In the genomic region with DNA sequence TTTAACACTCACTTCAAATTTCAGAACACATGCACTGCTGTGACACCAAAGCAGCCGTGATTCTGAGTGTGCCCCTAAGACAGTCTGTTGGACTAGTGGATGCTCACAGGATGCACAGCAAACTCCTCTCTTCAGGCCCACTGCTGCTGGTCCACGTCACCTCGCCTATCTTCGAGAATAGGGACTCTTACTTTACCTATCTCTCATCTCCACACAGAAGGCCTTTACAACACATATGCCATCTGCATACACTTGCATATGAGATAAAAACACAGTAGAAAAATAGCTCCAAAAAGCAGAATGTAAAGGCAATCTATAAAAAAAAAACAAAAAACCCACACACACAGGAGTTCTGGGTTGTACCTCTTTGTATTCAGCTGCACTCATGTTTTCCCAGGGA, we compare ENCODE assay signal across 25 mouse cellular contexts. TPM values are rescaled to one million over a fixed set of nuclear protein-coding genes. Genes with fewer than 3 reads are reported as not detected.
DNase-seq lines count a peak whose midpoint lies in the region; ATAC-seq and TF ChIP-seq lines count a peak whose summit lies in the region.
"Had no signal": no experiment of that assay in that cellular context is flagged by ENCODE, and none has a peak within 500 bp of the region (broad histone marks: within the 10 kb centered on the region; RNA-seq: fewer than 3 reads in every experiment).

No protein-coding gene starts in this region.

- no peak for DNase-seq in MEL (ENCODE audit: low read depth, low spot score)
- peak; percentile 26 for DNase-seq in liver, embryonic 13.5 days
- DNase-seq in frontal cortex, postnatal 14 days (ENCODE audit: low spot score in 2 of 2), result no peak
- DNase-seq in forebrain, embryonic 10.5 days (ENCODE audit: extremely low spot score, low spot score), result no peak
- DNase-seq in c-Kit-positive CD71-positive TER-119-positive erythroid progenitor cells, embryonic 14.5 days (ENCODE audit: low spot score), result no peak
- DNase-seq: adrenal gland, postnatal 25 days; cerebellum, adult 18-20 months; cerebellum, postnatal 10 days; lung, embryonic 14.5 days; lung, postnatal 14 days; right cerebral cortex, postnatal 4 days; thymus, adult 2 months; thymus, postnatal 36 days had no signal

- no peaks in the 10 kb centered on the region for H3K27me3 ChIP-seq in MEL (ENCODE audit: control insufficient read depth in 1 of 2, insufficient read depth in 2 of 2, low read length in 2 of 2)
- H3K27me3 ChIP-seq in liver, embryonic 13.5 days, result no peaks in the 10 kb centered on the region
- no peaks in the 10 kb centered on the region for H3K27me3 ChIP-seq in forebrain, embryonic 10.5 days (ENCODE audit: poor library complexity, severe bottlenecking)
- H3K27me3 ChIP-seq: embryonic facial prominence, embryonic 15.5 days; forebrain, embryonic 15.5 days; hindbrain, embryonic 12.5 days; midbrain, embryonic 12.5 days; neural tube, embryonic 13.5 days had no signal

- no peak for TF ChIP-seq POLR2A in MEL (IDR thresholded peaks at IDR 0.05; ENCODE audit: control insufficient read depth in 1 of 2, insufficient read depth in 1 of 2, low read depth in 1 of 2, low read length in 2 of 2, poor library complexity in 1 of 2)

- H3K9me3 ChIP-seq in MEL (replicated peaks; ENCODE audit: insufficient read depth, low read length), result no peaks in the 10 kb centered on the region
- no peaks in the 10 kb centered on the region for H3K9me3 ChIP-seq in liver, embryonic 13.5 days (replicated peaks)
- no peaks in the 10 kb centered on the region for H3K9me3 ChIP-seq in forebrain, embryonic 10.5 days
- H3K9me3 ChIP-seq: embryonic facial prominence, embryonic 10.5 days; embryonic facial prominence, embryonic 15.5 days; forebrain, embryonic 15.5 days; hindbrain, embryonic 12.5 days; midbrain, embryonic 12.5 days; neural tube, embryonic 13.5 days had no signal

- no peak for TF ChIP-seq CTCF in MEL (IDR thresholded peaks at IDR 0.05 in 2 of 3, conservative IDR thresholded peaks at IDR 0.05 in 1 of 3; ENCODE audit: control insufficient read depth in 1 of 3, insufficient read depth in 1 of 3, low read depth in 2 of 3, low read length in 3 of 3, poor library complexity in 1 of 3, severe bottlenecking in 1 of 3)

- 35% methylated on average over 4 of the region's 4 CpGs for WGBS in liver, embryonic 13.5 days (ENCODE audit: insufficient replicate concordance)
- 88% methylated on average over 4 of the region's 4 CpGs for WGBS in forebrain, embryonic 10.5 days

- peaks cover 29 to 33% of the 10 kb centered on the region in 2 experiments for H3K36me3 ChIP-seq in MEL (ENCODE audit: control insufficient read depth in 1 of 2, insufficient read depth in 2 of 2, low read length in 2 of 2)
- H3K36me3 ChIP-seq in liver, embryonic 13.5 days, result peaks cover 50% of the 10 kb centered on the region
- H3K36me3 ChIP-seq in forebrain, embryonic 10.5 days (replicated peaks), result peaks cover 54% of the 10 kb centered on the region
- H3K36me3 ChIP-seq: midbrain, embryonic 12.5 days had no signal

- peak; percentile 47 to 63; a peak in 3 of 4 replicates for TF ChIP-seq EP300 in MEL (IDR thresholded peaks at IDR 0.05; ENCODE audit: low read depth in 1 of 2, low read length in 2 of 2)

- TF ChIP-seq RAD21 in MEL (IDR thresholded peaks at IDR 0.05; ENCODE audit: low read depth, low read length), result no peak

- H3K9ac ChIP-seq in MEL (ENCODE audit: control insufficient read depth, low read depth, low read length, poor library complexity, severe bottlenecking), result no peak overlapping the region
- H3K9ac ChIP-seq in liver, embryonic 13.5 days, result peak overlapping the region; percentile 45; the same call in 1 of the 2 replicates
- H3K9ac ChIP-seq: embryonic facial prominence, embryonic 15.5 days; forebrain, embryonic 15.5 days; hindbrain, embryonic 12.5 days; lung, embryonic 14.5 days; midbrain, embryonic 12.5 days; neural tube, embryonic 13.5 days had no signal

- H3K4me1 ChIP-seq in MEL (ENCODE audit: control insufficient read depth in 1 of 2, insufficient read depth in 2 of 2, low read length in 2 of 2), result peaks cover 6 to 35% of the 10 kb centered on the region in 2 experiments
- H3K4me1 ChIP-seq in liver, embryonic 13.5 days (replicated peaks), result peaks cover 89% of the 10 kb centered on the region
- no peaks in the 10 kb centered on the region for H3K4me1 ChIP-seq in forebrain, embryonic 10.5 days
- H3K4me1 ChIP-seq: embryonic facial prominence, embryonic 10.5 days; embryonic facial prominence, embryonic 15.5 days; forebrain, embryonic 15.5 days; hindbrain, embryonic 12.5 days; midbrain, embryonic 12.5 days; neural tube, embryonic 13.5 days had no signal

- peak overlapping the region; percentile 28 for H3K4me2 ChIP-seq in liver, embryonic 13.5 days
- H3K4me2 ChIP-seq: embryonic facial prominence, embryonic 15.5 days; forebrain, embryonic 15.5 days; hindbrain, embryonic 12.5 days; lung, embryonic 14.5 days; midbrain, embryonic 12.5 days; neural tube, embryonic 13.5 days had no signal

- H3K27ac ChIP-seq in MEL (ENCODE audit: control insufficient read depth, low read depth, low read length), result no peak overlapping the region
- peak overlapping the region; percentile 85 for H3K27ac ChIP-seq in liver, embryonic 13.5 days
- H3K27ac ChIP-seq in forebrain, embryonic 10.5 days, result no peak overlapping the region
- H3K27ac ChIP-seq: embryonic facial prominence, embryonic 10.5 days; embryonic facial prominence, embryonic 15.5 days; forebrain, embryonic 15.5 days; hindbrain, embryonic 12.5 days; hindbrain, postnatal 0 days; left cerebral cortex, adult 2 months; midbrain, embryonic 12.5 days; neural tube, embryonic 13.5 days had no signal

- no peak overlapping the region for H3K4me3 ChIP-seq in MEL (ENCODE audit: control insufficient read depth in 1 of 2, insufficient read depth in 1 of 2, low read depth in 2 of 2, low read length in 2 of 2)
- H3K4me3 ChIP-seq in liver, embryonic 13.5 days (replicated peaks), result no peak overlapping the region
- no peak overlapping the region for H3K4me3 ChIP-seq in forebrain, embryonic 10.5 days
- H3K4me3 ChIP-seq: embryonic facial prominence, embryonic 10.5 days; embryonic facial prominence, embryonic 15.5 days; forebrain, embryonic 15.5 days; hindbrain, embryonic 12.5 days; left cerebral cortex, adult 2 months; midbrain, embryonic 12.5 days; neural tube, embryonic 13.5 days had no signal

- peaks cover 6% of the 10 kb centered on the region; the same call in 1 of the 2 replicates for H3K79me2 ChIP-seq in MEL (ENCODE audit: control insufficient read depth, insufficient read depth, low read length, poor library complexity)

- peak; percentile 48; the same call in 1 of the 2 replicates for ATAC-seq in erythroblast, adult 5-6 weeks (replicated peaks; ENCODE audit: low FRiP score, poor library complexity, severe bottlenecking)
- peak; percentile 59 for ATAC-seq in liver, embryonic 13.5 days (ENCODE audit: low read depth)
- peak; percentile 59 for ATAC-seq in megakaryocyte progenitor cell, adult 5-6 weeks (replicated peaks; ENCODE audit: poor library complexity)
- ATAC-seq: CD4-positive, CD25-positive, alpha-beta regulatory T cell, adult 4 months; forebrain, embryonic 15.5 days; hindbrain, postnatal 0 days; intestine, postnatal 0 days had no signal

TF ChIP-seq in MEL, 35 proteins besides CTCF, POLR2A, EP300 and RAD21:
- 0 out of 2 replicates have a peak, but pooled peaks have one; percentile 29 for TF ChIP-seq ETS1 (IDR thresholded peaks at IDR 0.05; ENCODE audit: low read depth, low read length)
- TF ChIP-seq KAT2A (conservative IDR thresholded peaks at IDR 0.05; ENCODE audit: low read depth, low read length), result no peak
- no peak for TF ChIP-seq ZKSCAN1 (IDR thresholded peaks at IDR 0.05; ENCODE audit: low read depth, low read length)
- TF ChIP-seq GATA1 (IDR thresholded peaks at IDR 0.05; ENCODE audit: low read depth, low read length), result peak; percentile 56
- TF ChIP-seq JUND (IDR thresholded peaks at IDR 0.05; ENCODE audit: low read depth, low read length), result no peak
- no peak for TF ChIP-seq BHLHE40 (IDR thresholded peaks at IDR 0.05; ENCODE audit: borderline replicate concordance, low read depth, low read length)
- 0 out of 2 replicates have a peak, but pooled peaks have one; percentile 9 for TF ChIP-seq ZNF384 (IDR thresholded peaks at IDR 0.05; ENCODE audit: low read depth, low read length)
- no peak for TF ChIP-seq NELFE (IDR thresholded peaks at IDR 0.05; ENCODE audit: low read depth, low read length)
- peak; percentile 27 for TF ChIP-seq TAL1 (IDR thresholded peaks at IDR 0.05; ENCODE audit: low read length)
- peak; percentile 75 for TF ChIP-seq TCF12 (IDR thresholded peaks at IDR 0.05; ENCODE audit: low read depth, low read length)
- TF ChIP-seq RCOR1 (IDR thresholded peaks at IDR 0.05; ENCODE audit: low read depth, low read length), result no peak
- no peak for TF ChIP-seq CHD1 (IDR thresholded peaks at IDR 0.05; ENCODE audit: low read depth, low read length)

RNA-seq across cellular contexts. Expression of a gene that starts 19.1 kb away (rescaled TPM):
- total RNA-seq in MEL (2012; rRNA removed), result 39.8 and 47.0 TPM in 2 replicates
- 10 to 100 TPM in 1 of 2 experiments, not detected in 1; 64.6 TPM for polyA plus RNA-seq in MEL (2012; ENCODE audit: insufficient read depth in 1 of 2, insufficient read length in 2 of 2, low read depth in 1 of 2, low replicate concordance in 2 of 2, missing spikeins in 1 of 2)
- total RNA-seq in erythroblast, adult 5-6 weeks (2015; ENCODE audit: low replicate concordance), result 54.1 and 60.3 TPM in 2 replicates
- total RNA-seq in erythroblast, adult 5-6 weeks (2017; ENCODE audit: low replicate concordance), result 67.6 and 88.2 TPM in 2 replicates
- polyA plus RNA-seq in liver, embryonic 13.5 days (2015; fragmentation: Nextera tagmentation; extraction: Ambion mirVana), result 26.7 and 35.1 TPM in 2 replicates
- 60.7 and 72.6 TPM in 2 replicates for total RNA-seq in megakaryocyte progenitor cell, adult 5-6 weeks (2015)
- total RNA-seq in megakaryocyte progenitor cell, adult 5-6 weeks (2017), result 68.6 and 75.2 TPM in 2 replicates
- 22.6 and 23.6 TPM in 2 replicates for polyA plus RNA-seq in forebrain, embryonic 10.5 days (2016; fragmentation: Nextera tagmentation; extraction: Ambion mirVana)
